Mouse (Mus musculus) ES-Bruce4 (cell line): ENCODE data around the gene Zfp422.

Source experiments
- CTCF ChIP-seq: IDR thresholded peaks from one replicate; pipeline ENCODE4 v1.8.1; 2011; ENCODE audit warnings: low read depth, low read length
- POLR2A ChIP-seq: IDR thresholded peaks from one replicate; pipeline ENCODE4 v1.8.1; 2011; ENCODE audit warnings: low read length; ENCODE audit not compliant: insufficient read depth

GRCm38 (mm10) chr6:116667382-116667781 lies 38.6 kb upstream of the Zfp422 start:
- TF ChIP-seq CTCF = no peak
- TF ChIP-seq POLR2A = no peak
